Mouse (Mus musculus): ENCODE data around the gene Siah1b.

- no peak for TF ChIP-seq TAL1 (IDR thresholded peaks at IDR 0.05; ENCODE audit: low read length)
- no peak for TF ChIP-seq GATA1 (IDR thresholded peaks at IDR 0.05; ENCODE audit: low read length)
Observed at GRCm38 (mm10) chrX:164111146-164111545, 34.9 kb upstream of the Siah1b start.
